Mouse (Mus musculus): ENCODE measurements at regions not wholly inside any gene's neighbourhood (a gene's known extent, or its start where the extent isn't known, plus 50 kb on each side); places are given as distances from the start of the nearest gene placed in this dataset.
A peak's percentile ranks its signal among the peaks of the same experiment; 100 is the strongest.

DNA sequence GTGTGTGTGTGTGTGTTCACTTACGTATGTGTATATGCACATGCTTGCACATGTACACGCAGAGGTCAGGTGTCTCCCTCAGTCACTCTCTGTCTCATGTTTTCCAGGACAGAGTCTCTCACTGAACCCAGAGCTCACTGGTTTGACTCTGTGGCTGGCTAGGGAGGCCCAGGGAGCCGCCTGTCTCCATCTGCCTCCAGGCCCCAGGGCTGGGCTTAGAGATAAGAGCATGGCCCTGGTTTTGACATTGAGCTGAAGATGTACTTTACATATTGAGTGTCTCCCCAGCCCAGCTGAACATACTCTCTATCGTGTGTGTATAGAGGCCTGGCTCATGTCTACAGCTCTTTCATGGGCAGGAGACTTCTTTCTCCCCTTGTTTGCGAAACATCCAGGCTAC, 128.1 kb downstream of the Cyp26b1 start:
- Histone ChIP-seq H3K4me1 (ENCODE audit: control insufficient read depth, insufficient read depth, insufficient read length, low read length) (no peaks in the 10 kb centered on the region), H3K4me3 (ENCODE audit: insufficient read depth, low read depth, low read length) (no peak overlapping the region)

DNA sequence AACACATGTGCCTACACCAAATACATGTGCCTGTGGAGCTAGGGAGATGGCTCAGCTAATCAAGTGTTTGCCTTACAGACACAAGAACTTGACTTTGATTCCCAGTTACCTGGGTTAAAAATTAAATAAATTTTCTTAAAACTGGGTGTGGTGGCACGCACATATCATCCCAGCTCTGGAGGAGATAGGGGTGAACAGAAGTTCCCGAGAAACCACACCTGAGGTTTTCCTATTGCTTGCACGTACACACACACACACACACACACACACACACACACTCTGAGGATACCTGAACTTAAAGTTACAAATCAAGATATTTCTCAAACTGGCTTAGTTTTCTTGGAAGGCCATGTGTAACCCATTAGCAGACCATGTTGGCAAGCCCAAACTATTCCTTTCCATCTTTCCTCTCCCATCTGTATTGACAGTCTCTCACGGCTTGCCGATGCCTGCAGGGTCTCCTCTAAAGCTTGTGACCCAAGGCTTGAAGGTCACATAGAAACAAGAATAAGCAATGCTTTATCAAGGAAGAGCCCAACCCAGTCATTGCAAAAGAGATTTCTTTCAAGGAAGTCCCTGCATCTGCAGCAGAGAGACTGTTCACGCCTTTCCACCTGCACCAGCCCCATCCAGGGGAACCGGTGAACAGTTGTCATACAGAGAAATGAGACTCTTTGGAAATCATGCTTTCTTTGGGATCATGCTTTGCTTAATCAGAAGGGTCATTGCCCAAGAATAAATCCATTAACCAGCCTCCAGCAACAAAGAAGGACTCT, 129.9 kb downstream of the Cyp26b1 start:
- H3K4me3 ChIP-seq (ENCODE audit: insufficient read depth, low read depth, low read length) = no peak overlapping the region
- no peak overlapping the region for H3K27ac ChIP-seq (replicated peaks; ENCODE audit: low read depth, low read length)
- H3K4me1 ChIP-seq (ENCODE audit: control insufficient read depth, insufficient read depth, insufficient read length, low read length) = no peaks in the 10 kb centered on the region

More for the DNA sequence above, 128.1 kb downstream of the Cyp26b1 start:
- no peak overlapping the region for H3K27ac ChIP-seq (replicated peaks; ENCODE audit: low read depth, low read length)

DNA sequence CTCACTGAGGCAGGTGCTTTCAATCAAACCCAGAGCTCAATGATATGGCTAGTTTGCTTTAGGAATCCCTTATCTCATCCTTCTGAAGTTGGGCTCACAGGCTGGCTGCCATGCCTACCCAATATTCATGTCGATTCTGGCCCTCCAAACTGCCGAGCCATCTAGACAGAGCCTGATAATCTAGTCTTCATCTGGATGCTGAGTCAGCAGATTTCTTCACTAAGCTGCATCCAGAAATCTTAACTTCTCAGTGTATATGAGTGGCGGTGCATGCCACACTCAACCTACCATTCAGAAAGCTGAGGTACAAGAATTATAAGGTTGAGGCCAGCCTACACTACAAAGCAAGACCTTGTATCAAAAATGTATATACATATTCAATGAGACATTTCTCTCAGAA, 136.9 kb downstream of the Cyp26b1 start:
- H3K4me3 ChIP-seq (ENCODE audit: insufficient read depth, low read depth, low read length) = no peak overlapping the region
- H3K4me1 ChIP-seq (ENCODE audit: control insufficient read depth, insufficient read depth, insufficient read length, low read length) = no peaks in the 10 kb centered on the region
- H3K27ac ChIP-seq (replicated peaks; ENCODE audit: low read depth, low read length) = no peak overlapping the region

DNA sequence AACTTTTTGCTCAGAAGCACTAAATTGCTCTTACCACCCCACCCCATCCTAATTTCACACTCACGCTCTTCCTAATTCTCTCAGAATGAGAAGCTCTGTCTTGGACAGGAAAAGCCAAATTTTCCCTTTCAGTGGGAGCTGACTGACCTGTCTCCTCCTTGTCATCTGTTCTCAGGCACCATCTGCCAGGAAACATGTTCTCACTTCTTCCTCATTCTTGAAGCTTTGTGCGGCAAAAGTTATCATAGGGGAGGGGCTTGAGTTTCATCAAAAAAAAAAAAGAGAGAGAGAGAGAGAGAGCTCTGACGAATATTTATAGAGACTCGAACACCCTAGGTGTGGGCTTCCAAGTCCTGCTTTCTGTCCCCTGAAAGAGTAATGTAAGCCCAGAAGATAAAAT, 148.6 kb downstream of the Cyp26b1 start:
- Histone ChIP-seq H3K27ac (replicated peaks; ENCODE audit: low read depth, low read length) (no peak overlapping the region), H3K4me1 (ENCODE audit: control insufficient read depth, insufficient read depth, insufficient read length, low read length) (no peaks in the 10 kb centered on the region), H3K4me3 (ENCODE audit: insufficient read depth, low read depth, low read length) (no peak overlapping the region)

DNA sequence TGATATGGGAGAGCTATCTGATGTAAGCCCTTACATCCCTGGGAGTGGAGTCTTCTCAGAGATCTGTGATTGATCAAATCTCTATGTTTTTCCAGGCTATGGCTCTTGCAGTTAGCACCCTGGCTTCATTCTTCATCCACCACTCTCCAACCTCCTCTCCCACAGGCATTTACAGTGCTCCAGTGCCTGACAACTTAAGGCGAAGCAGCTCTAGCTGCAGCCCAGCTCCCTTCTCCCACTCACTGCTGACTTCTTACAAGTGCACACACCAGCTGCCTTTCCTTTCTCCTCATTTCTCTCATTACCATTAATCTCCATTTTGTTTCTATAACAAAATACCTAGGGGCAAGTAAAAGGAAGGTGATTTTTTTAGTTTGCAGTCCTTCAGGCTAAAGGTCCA, 151.0 kb downstream of the Cyp26b1 start:
- H3K4me3 ChIP-seq (ENCODE audit: insufficient read depth, low read depth, low read length) = no peak overlapping the region
- no peaks in the 10 kb centered on the region for H3K4me1 ChIP-seq (ENCODE audit: control insufficient read depth, insufficient read depth, insufficient read length, low read length)
- no peak overlapping the region for H3K27ac ChIP-seq (replicated peaks; ENCODE audit: low read depth, low read length)

DNA sequence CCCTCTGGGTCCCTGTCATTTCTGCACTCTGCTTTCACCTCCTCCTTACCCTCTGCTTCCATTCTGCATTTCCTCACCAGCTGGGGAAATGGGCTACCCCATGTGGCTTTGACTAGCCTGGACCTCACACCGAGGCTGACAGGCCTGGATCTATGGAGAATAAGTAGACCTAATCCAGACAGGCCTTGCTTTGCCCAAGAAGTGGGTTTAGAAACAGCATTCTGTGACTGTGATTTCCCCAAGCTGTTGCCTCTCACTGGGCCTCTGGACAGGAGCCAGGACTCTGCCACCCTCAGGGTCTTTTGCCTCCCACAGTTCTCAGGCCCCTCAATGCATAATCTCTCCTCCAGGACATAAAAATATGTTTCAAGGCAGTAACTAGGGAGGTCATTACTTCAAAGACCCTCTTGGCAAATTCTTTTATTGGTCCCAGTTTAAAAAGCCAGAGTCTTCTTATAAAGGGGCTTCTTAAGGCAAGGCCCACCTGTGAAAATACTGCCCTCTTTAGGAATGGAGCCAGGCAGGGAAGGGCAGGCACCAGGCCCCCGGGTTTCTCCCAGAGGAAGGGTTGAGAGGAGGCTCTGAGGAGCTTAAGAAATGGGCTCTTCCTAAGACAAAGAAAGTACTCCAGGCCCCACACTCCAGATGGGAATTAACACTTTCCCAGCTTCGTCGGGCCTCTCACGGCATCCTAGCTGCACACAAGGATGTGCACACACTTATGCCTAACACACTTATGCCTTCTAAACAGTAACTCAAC, 151.8 kb downstream of the Cyp26b1 start:
- no peak overlapping the region for H3K27ac ChIP-seq (replicated peaks; ENCODE audit: low read depth, low read length)
- no peaks in the 10 kb centered on the region for H3K4me1 ChIP-seq (ENCODE audit: control insufficient read depth, insufficient read depth, insufficient read length, low read length)
- H3K4me3 ChIP-seq (ENCODE audit: insufficient read depth, low read depth, low read length) = no peak overlapping the region

DNA sequence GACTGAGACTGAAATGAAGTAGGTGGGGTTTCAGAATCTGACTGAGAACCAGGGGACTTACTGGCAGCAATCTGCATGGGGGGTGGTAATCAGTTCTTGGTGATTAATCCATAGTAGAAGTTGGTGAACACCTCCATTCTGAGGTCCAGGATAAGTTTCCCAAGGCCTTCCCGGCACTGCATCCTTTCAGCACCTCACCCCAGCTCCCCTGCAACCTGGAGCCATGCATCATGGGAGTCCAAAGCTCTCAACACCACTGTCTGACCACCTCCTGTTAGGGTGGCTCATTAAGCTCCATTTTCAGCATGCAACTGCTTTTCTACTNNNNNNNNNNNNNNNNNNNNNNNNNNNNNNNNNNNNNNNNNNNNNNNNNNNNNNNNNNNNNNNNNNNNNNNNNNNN, 157.0 kb downstream of the Cyp26b1 start:
- H3K4me1 ChIP-seq (ENCODE audit: control insufficient read depth, insufficient read depth, insufficient read length, low read length) = peaks cover 8% of the 10 kb centered on the region
- H3K4me3 ChIP-seq (ENCODE audit: insufficient read depth, low read depth, low read length) = no peak overlapping the region
- no peak overlapping the region for H3K27ac ChIP-seq (replicated peaks; ENCODE audit: low read depth, low read length)

DNA sequence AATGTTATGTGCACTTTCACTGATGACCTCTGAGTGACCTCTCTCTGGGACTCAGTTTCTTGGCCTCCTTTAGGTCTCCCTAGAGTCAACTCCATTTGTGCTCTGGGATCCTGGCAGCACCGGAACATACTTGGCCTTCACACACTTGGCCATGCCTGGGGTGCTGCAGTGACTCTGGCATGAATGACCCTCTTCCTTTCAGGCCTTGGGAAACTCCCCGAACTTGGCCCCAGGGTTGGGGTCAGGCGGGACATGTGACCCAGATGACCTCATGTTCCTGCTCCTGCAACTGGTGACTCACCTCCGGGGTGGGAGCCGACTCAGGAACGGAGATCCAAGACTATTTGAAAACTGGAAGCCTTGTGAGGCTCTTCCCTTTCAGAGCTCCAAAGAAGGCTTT, 159.2 kb downstream of the Cyp26b1 start:
- Histone ChIP-seq H3K27ac (replicated peaks; ENCODE audit: low read depth, low read length) (peak overlapping the region; percentile 72), H3K4me3 (ENCODE audit: insufficient read depth, low read depth, low read length) (no peak overlapping the region), H3K4me1 (ENCODE audit: control insufficient read depth, insufficient read depth, insufficient read length, low read length) (peaks cover 11% of the 10 kb centered on the region)

DNA sequence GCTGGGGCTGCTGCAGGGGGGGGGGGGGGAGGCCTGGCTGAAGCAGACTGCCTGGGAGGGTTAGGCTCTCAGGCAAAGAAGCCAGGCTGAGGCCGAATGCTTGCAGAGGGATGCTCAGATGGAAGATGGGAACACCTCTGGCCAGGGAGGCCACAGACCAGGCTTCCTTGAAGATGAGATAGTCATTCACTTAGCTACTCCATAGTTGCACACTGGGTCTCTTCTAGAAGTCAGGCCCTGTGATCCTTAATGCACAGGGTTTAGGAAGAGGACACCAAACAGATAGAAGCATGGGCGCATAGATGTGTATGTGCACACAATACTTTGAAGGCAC, 162.1 kb downstream of the Cyp26b1 start:
- peaks cover 14% of the 10 kb centered on the region for H3K4me1 ChIP-seq (ENCODE audit: control insufficient read depth, insufficient read depth, insufficient read length, low read length)
- no peak overlapping the region for H3K4me3 ChIP-seq (ENCODE audit: insufficient read depth, low read depth, low read length)
- no peak overlapping the region for H3K27ac ChIP-seq (replicated peaks; ENCODE audit: low read depth, low read length)

DNA sequence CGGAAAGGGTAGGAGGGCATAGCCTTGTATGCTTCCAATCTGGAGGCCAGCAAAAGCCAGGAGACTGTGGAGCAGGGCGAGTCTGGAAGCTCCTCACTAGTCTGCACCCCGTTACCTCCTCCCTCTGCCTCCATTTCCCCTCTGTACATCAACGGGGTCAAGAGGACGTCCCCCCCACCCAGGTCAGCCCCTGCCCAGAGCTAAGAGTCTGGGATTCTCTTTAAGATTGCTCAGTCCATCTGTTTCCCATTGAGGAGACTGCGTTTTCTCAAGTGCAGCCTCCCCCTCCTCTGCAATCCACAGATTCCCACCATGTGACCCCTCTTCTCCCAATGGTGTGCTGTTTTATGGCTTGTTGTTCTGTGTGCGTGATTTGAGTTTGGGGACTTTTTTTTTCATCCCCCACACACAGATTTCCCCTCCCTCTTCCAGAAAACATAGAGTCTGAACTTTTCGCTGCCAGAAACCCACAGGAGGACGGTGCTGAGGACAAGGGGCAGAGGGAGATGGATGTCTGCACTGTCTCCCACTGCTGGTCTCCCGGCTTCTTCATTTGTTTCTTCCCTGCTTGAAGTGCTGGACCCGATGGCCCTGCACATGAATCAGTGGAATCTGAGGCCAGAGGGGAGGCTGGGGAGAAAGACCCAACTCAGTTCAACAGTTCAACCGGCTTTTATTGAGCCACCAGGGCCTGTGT, 162.6 kb downstream of the Cyp26b1 start:
- Histone ChIP-seq H3K4me1 (ENCODE audit: control insufficient read depth, insufficient read depth, insufficient read length, low read length) (peaks cover 14% of the 10 kb centered on the region), H3K4me3 (ENCODE audit: insufficient read depth, low read depth, low read length) (no peak overlapping the region), H3K27ac (replicated peaks; ENCODE audit: low read depth, low read length) (no peak overlapping the region)

DNA sequence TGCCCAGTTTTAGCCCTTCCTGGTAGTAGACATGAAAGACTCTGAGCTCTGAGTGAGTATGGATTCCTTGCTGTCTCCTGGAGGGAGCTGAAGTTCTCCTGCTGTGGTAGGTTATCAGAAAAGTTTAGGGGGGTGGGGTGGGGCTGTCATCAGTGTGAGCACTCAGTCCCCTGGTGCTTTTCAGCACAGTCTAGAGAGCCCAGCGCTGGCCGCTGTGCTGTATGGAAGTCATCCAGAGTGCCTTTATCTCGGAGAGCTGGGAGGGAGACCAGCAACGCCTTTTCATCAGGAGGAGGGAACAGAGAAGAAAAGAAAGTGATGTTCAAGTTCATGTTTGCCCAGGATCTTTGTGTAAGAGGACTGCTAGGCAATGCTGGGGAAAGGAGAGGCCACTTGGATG, 163.6 kb downstream of the Cyp26b1 start:
- Histone ChIP-seq H3K4me3 (ENCODE audit: insufficient read depth, low read depth, low read length) (no peak overlapping the region), H3K4me1 (ENCODE audit: control insufficient read depth, insufficient read depth, insufficient read length, low read length) (peaks cover 14% of the 10 kb centered on the region), H3K27ac (replicated peaks; ENCODE audit: low read depth, low read length) (no peak overlapping the region)

DNA sequence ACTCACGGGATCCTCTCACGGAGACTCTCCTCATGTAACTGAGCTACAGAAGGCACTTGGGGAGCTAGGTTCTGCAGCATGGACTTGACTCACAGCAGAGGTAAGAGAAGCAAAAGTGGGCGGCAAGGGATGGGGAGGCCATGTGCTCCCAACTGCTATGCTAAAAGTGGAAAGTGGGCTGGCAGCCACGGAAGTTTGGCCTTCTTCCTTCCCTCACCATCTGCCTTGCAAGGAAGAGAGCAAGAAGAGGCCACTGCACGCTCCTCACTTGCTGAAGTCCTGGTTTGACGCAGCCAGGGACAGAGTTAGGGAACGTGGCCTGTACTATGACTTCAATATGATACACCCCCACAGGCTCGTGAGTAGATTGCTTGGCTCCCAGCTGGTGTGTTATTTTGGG, 164.5 kb downstream of the Cyp26b1 start:
- H3K4me1 ChIP-seq (ENCODE audit: control insufficient read depth, insufficient read depth, insufficient read length, low read length) = peaks cover 14% of the 10 kb centered on the region
- no peak overlapping the region for H3K27ac ChIP-seq (replicated peaks; ENCODE audit: low read depth, low read length)
- no peak overlapping the region for H3K4me3 ChIP-seq (ENCODE audit: insufficient read depth, low read depth, low read length)

DNA sequence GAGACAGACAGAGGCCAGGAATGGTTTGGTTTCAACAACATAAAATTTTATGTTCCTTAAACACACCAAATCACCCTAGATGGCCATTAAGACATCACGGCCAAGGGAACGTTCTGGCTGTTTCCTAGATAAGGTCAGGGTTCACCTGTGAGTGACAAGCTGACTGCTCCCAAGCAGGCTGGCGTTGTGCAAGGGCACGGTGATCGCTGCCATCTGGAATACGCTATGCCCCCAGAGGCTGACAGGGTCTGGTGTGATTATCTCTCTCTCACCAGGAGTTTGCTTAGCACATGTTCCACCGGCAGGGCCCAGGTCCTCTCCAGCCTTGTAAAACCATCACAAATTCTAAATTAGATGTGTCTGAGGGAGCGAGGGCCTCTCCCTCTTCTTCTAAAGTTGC, 167.0 kb downstream of the Cyp26b1 start:
- Histone ChIP-seq H3K4me1 (ENCODE audit: control insufficient read depth, insufficient read depth, insufficient read length, low read length) (peaks cover 5% of the 10 kb centered on the region; the same call in 1 of the 2 replicates), H3K4me3 (ENCODE audit: insufficient read depth, low read depth, low read length) (no peak overlapping the region), H3K27ac (replicated peaks; ENCODE audit: low read depth, low read length) (no peak overlapping the region)

DNA sequence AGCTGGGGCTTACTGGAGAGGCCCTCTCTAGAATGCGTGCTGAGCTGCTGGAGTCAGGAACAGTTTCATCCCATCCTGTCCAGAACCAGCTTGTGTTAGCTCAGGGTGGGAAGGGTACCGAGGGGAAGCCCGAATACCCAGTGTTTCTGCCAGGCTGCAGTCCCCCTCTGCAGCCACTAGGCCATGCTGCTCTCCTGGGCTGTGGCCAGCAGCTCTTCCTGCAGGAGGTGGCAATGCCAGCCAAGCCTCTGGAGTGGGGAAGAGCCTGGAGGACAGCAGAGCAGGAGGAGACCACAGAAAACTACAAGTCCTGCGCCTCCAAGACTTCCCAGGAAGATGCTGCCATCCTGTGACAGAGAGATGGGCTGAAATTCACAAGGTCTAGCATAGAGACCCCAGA, 167.9 kb downstream of the Cyp26b1 start:
- H3K4me3 ChIP-seq (ENCODE audit: insufficient read depth, low read depth, low read length) = no peak overlapping the region

DNA sequence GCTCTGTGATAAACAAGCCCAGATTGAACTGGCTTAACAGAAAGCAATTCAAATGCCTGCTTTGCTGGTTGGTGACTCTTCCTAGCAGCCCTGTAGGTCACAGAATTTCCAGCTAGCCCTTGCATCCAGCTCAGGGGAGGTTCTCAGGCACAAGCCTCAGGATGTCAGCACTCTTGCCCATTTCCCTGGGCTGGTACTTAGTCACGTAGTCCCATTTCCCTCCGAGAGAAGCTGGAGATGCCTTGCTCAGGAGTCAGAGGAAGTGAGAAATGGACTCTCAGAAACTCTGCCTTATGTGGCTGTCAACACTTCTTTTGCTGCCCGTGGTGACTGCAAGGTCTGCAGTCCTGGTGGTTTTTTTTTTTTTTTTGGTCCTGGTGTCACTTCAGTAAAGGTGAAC, 170.8 kb downstream of the Cyp26b1 start:
- Histone ChIP-seq H3K4me1 (ENCODE audit: control insufficient read depth, insufficient read depth, insufficient read length, low read length) (peaks cover 4% of the 10 kb centered on the region; the same call in 1 of the 2 replicates), H3K27ac (replicated peaks; ENCODE audit: low read depth, low read length) (no peak overlapping the region), H3K4me3 (ENCODE audit: insufficient read depth, low read depth, low read length) (no peak overlapping the region)

More for the DNA sequence above, 167.9 kb downstream of the Cyp26b1 start:
- no peak overlapping the region for H3K27ac ChIP-seq (replicated peaks; ENCODE audit: low read depth, low read length)
- H3K4me1 ChIP-seq (ENCODE audit: control insufficient read depth, insufficient read depth, insufficient read length, low read length) = peaks cover 4% of the 10 kb centered on the region; the same call in 1 of the 2 replicates

Measured in brown adipose tissue, adult 24 weeks (tissue).